Mouse (Mus musculus) erythroblast, embryonic 14.5 days (primary cell): ENCODE results near the gene Numb.

Source experiments
- GATA1 ChIP-seq: IDR thresholded peaks from 2 replicates; pipeline ENCODE4 v1.6.1; 2012; ENCODE audit warnings: low read length, inconsistent platforms, mixed read lengths
- TAL1 ChIP-seq: IDR thresholded peaks from 3 replicates; pipeline ENCODE4 v1.6.1; 2012; ENCODE audit warnings: low read length, inconsistent platforms, mixed read lengths

DNA sequence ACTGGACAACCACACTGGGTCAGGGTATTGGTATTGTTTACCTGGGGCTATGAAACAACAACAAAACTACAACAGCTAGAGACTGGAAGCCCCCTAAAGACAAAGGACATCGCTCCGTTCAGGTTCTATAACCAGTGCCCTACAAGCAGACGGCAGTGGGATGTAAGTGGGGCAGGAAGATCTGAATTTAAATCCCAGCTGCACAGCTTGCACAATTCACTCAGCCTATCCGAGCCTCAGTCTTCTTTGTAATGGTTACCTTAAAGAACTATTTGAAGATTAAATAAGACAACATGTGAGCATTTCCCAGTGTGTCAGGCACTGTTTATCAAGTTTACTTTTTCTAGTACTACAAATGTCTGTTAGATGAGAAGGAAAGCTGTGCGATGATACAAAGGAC, 123.4 kb downstream of the Numb start:
- no peak for TF ChIP-seq GATA1
- TF ChIP-seq TAL1 = no peak
